Mouse (Mus musculus): ENCODE measurements around the gene Krt39. TPM values are rescaled to one million over a fixed set of nuclear protein-coding genes. Genes with fewer than 3 reads are reported as not detected.

Gene Krt39
- polyA plus RNA-seq, 1 experiment = not detected

GRCm38 (mm10) chr11:99492733-99493573 is 28.2 kb downstream of the Krt39 start, which contains the start of gene Krt23:
Gene Krt23, minus strand, starts transcription at chr11:99493137.
- H3K4me3 ChIP-seq (ENCODE audit: insufficient read depth, low read depth, low read length) = no peak within 1 kb of the TSS
- H3K27ac ChIP-seq (replicated peaks; ENCODE audit: low read depth, low read length) = no peak within 1 kb of the TSS
- H3K4me1 ChIP-seq (ENCODE audit: control insufficient read depth, insufficient read depth, insufficient read length, low read length) = peaks cover 3% of the 10 kb centered on the region; the same call in 1 of the 2 replicates

GRCm38 (mm10) chr11:99491040-99491439 is 30.1 kb downstream of the Krt39 start:
- no peak overlapping the region for H3K27ac ChIP-seq (replicated peaks; ENCODE audit: low read depth, low read length)
- peaks cover 3% of the 10 kb centered on the region; the same call in 1 of the 2 replicates for H3K4me1 ChIP-seq (ENCODE audit: control insufficient read depth, insufficient read depth, insufficient read length, low read length)
- no peak overlapping the region for H3K4me3 ChIP-seq (ENCODE audit: insufficient read depth, low read depth, low read length)

- Histone ChIP-seq H3K4me1 (ENCODE audit: control insufficient read depth, insufficient read depth, insufficient read length, low read length) (peaks cover 3% of the 10 kb centered on the region; the same call in 1 of the 2 replicates), H3K27ac (replicated peaks; ENCODE audit: low read depth, low read length) (no peak overlapping the region), H3K4me3 (ENCODE audit: insufficient read depth, low read depth, low read length) (no peak overlapping the region)
These were observed 30.5 kb downstream of the Krt39 start for GRCm38 (mm10) chr11:99490624-99491023.

- no peak overlapping the region for H3K27ac ChIP-seq (replicated peaks; ENCODE audit: low read depth, low read length)
- H3K4me3 ChIP-seq (ENCODE audit: insufficient read depth, low read depth, low read length) = no peak overlapping the region
- H3K4me1 ChIP-seq (ENCODE audit: control insufficient read depth, insufficient read depth, insufficient read length, low read length) = peaks cover 3% of the 10 kb centered on the region; the same call in 1 of the 2 replicates
These were observed 31.9 kb downstream of the Krt39 start for GRCm38 (mm10) chr11:99489233-99489632.

- Histone ChIP-seq H3K27ac (replicated peaks; ENCODE audit: low read depth, low read length) (no peak overlapping the region), H3K4me3 (ENCODE audit: insufficient read depth, low read depth, low read length) (no peak overlapping the region), H3K4me1 (ENCODE audit: control insufficient read depth, insufficient read depth, insufficient read length, low read length) (no peaks in the 10 kb centered on the region)
These were observed 46.2 kb downstream of the Krt39 start for GRCm38 (mm10) chr11:99474981-99475380.

- H3K4me1 ChIP-seq (ENCODE audit: control insufficient read depth, insufficient read depth, insufficient read length, low read length) = no peaks in the 10 kb centered on the region
- no peak overlapping the region for H3K27ac ChIP-seq (replicated peaks; ENCODE audit: low read depth, low read length)
- no peak overlapping the region for H3K4me3 ChIP-seq (ENCODE audit: insufficient read depth, low read depth, low read length)
These were observed 47.7 kb downstream of the Krt39 start for GRCm38 (mm10) chr11:99473433-99473832.

- Histone ChIP-seq H3K4me1 (ENCODE audit: control insufficient read depth, insufficient read depth, insufficient read length, low read length) (no peaks in the 10 kb centered on the region), H3K27ac (replicated peaks; ENCODE audit: low read depth, low read length) (no peak overlapping the region)
These were observed 48.7 kb downstream of the Krt39 start for GRCm38 (mm10) chr11:99472405-99472804.

GRCm38 (mm10) chr11:99471946-99472345 is 49.2 kb downstream of the Krt39 start:
- H3K4me3 ChIP-seq (ENCODE audit: insufficient read depth, low read depth, low read length) = no peak overlapping the region
- H3K27ac ChIP-seq (replicated peaks; ENCODE audit: low read depth, low read length) = no peak overlapping the region
- no peaks in the 10 kb centered on the region for H3K4me1 ChIP-seq (ENCODE audit: control insufficient read depth, insufficient read depth, insufficient read length, low read length)

More at GRCm38 (mm10) chr11:99472405-99472804, 48.7 kb downstream of the Krt39 start:
- H3K4me3 ChIP-seq (ENCODE audit: insufficient read depth, low read depth, low read length) = no peak overlapping the region

- Histone ChIP-seq H3K27ac (replicated peaks; ENCODE audit: low read depth, low read length) (no peak overlapping the region), H3K4me3 (ENCODE audit: insufficient read depth, low read depth, low read length) (no peak overlapping the region), H3K4me1 (ENCODE audit: control insufficient read depth, insufficient read depth, insufficient read length, low read length) (no peaks in the 10 kb centered on the region)
These were observed 51.9 kb downstream of the Krt39 start for GRCm38 (mm10) chr11:99469228-99469627.

- Histone ChIP-seq H3K27ac (replicated peaks; ENCODE audit: low read depth, low read length) (no peak overlapping the region), H3K4me1 (ENCODE audit: control insufficient read depth, insufficient read depth, insufficient read length, low read length) (no peaks in the 10 kb centered on the region), H3K4me3 (ENCODE audit: insufficient read depth, low read depth, low read length) (no peak overlapping the region)
These were observed 52.6 kb downstream of the Krt39 start for GRCm38 (mm10) chr11:99468566-99468965.

GRCm38 (mm10) chr11:99466316-99466715 is 54.8 kb downstream of the Krt39 start:
- H3K4me3 ChIP-seq (ENCODE audit: insufficient read depth, low read depth, low read length) = no peak overlapping the region
- no peaks in the 10 kb centered on the region for H3K4me1 ChIP-seq (ENCODE audit: control insufficient read depth, insufficient read depth, insufficient read length, low read length)
- H3K27ac ChIP-seq (replicated peaks; ENCODE audit: low read depth, low read length) = no peak overlapping the region

- H3K4me3 ChIP-seq (ENCODE audit: insufficient read depth, low read depth, low read length) = no peak overlapping the region
These were observed 56.3 kb downstream of the Krt39 start for GRCm38 (mm10) chr11:99464836-99465235.

More at GRCm38 (mm10) chr11:99464836-99465235, 56.3 kb downstream of the Krt39 start:
- Histone ChIP-seq H3K4me1 (ENCODE audit: control insufficient read depth, insufficient read depth, insufficient read length, low read length) (no peaks in the 10 kb centered on the region), H3K27ac (replicated peaks; ENCODE audit: low read depth, low read length) (no peak overlapping the region)

Other genes starting within 250 kb of the Krt39 start
- not detected in 2 replicates for gene Krt24, start 236.1 kb downstream of the Krt39 start, polyA plus RNA-seq (2012; ENCODE audit: insufficient read depth, insufficient read length, missing spikeins)
- gene Krt25, start 198.4 kb downstream of the Krt39 start, polyA plus RNA-seq (2012; ENCODE audit: insufficient read depth, insufficient read length, missing spikeins) = not detected in 2 replicates
- not detected in 2 replicates for gene Krt26, start 183.4 kb downstream of the Krt39 start, polyA plus RNA-seq (2012; ENCODE audit: insufficient read depth, insufficient read length, missing spikeins)
- gene Krt27, start 170.2 kb downstream of the Krt39 start, polyA plus RNA-seq (2012; ENCODE audit: insufficient read depth, insufficient read length, missing spikeins) = not detected in 2 replicates
- not detected in 2 replicates for gene Krt28, start 146.4 kb downstream of the Krt39 start, polyA plus RNA-seq (2012; ENCODE audit: insufficient read depth, insufficient read length, missing spikeins)
- 19.3 and 23.2 TPM in 2 replicates for gene Krt10, start 132.0 kb downstream of the Krt39 start, polyA plus RNA-seq (2012; ENCODE audit: insufficient read depth, insufficient read length, missing spikeins)
- gene Krt12, start 99.1 kb downstream of the Krt39 start, polyA plus RNA-seq (2012; ENCODE audit: insufficient read depth, insufficient read length, missing spikeins) = not detected in 2 replicates
- gene Krt20, start 83.2 kb downstream of the Krt39 start, polyA plus RNA-seq (2012; ENCODE audit: insufficient read depth, insufficient read length, missing spikeins) = not detected in 2 replicates
- gene Krt23, start 28.2 kb downstream of the Krt39 start, polyA plus RNA-seq (2012; ENCODE audit: insufficient read depth, insufficient read length, missing spikeins) = not detected in 2 replicates
- gene Krt40, start 21.8 kb upstream of the Krt39 start, polyA plus RNA-seq (2012; ENCODE audit: insufficient read depth, insufficient read length, missing spikeins) = not detected in 2 replicates
- gene Krtap3-3, start 29.5 kb upstream of the Krt39 start, polyA plus RNA-seq (2012; ENCODE audit: insufficient read depth, insufficient read length, missing spikeins) = not detected in 2 replicates
- not detected in 2 replicates for gene Krtap3-2, start 35.5 kb upstream of the Krt39 start, polyA plus RNA-seq (2012; ENCODE audit: insufficient read depth, insufficient read length, missing spikeins)
- gene Gm11939, start 38.1 kb upstream of the Krt39 start, polyA plus RNA-seq (2012; ENCODE audit: insufficient read depth, insufficient read length, missing spikeins) = not detected in 2 replicates
- not detected in 2 replicates for gene Krtap3-1, start 45.3 kb upstream of the Krt39 start, polyA plus RNA-seq (2012; ENCODE audit: insufficient read depth, insufficient read length, missing spikeins)
- gene Krtap1-5, start 59.7 kb upstream of the Krt39 start, polyA plus RNA-seq (2012; ENCODE audit: insufficient read depth, insufficient read length, missing spikeins) = not detected in 2 replicates
- gene Krtap1-4, start 62.3 kb upstream of the Krt39 start, polyA plus RNA-seq (2012; ENCODE audit: insufficient read depth, insufficient read length, missing spikeins) = not detected in 2 replicates
- not detected in 2 replicates for gene Krtap1-3, start 70.0 kb upstream of the Krt39 start, polyA plus RNA-seq (2012; ENCODE audit: insufficient read depth, insufficient read length, missing spikeins)
- gene Krtap9-3, start 76.8 kb upstream of the Krt39 start, polyA plus RNA-seq (2012; ENCODE audit: insufficient read depth, insufficient read length, missing spikeins) = not detected in 2 replicates
- gene Gm11938, start 82.0 kb upstream of the Krt39 start, polyA plus RNA-seq (2012; ENCODE audit: insufficient read depth, insufficient read length, missing spikeins) = not detected in 2 replicates
- gene Gm11937, start 88.9 kb upstream of the Krt39 start, polyA plus RNA-seq (2012; ENCODE audit: insufficient read depth, insufficient read length, missing spikeins) = not detected in 2 replicates
- gene Krtap2-4, start 93.5 kb upstream of the Krt39 start, polyA plus RNA-seq (2012; ENCODE audit: insufficient read depth, insufficient read length, missing spikeins) = not detected in 2 replicates
- gene Gm11562, start 99.1 kb upstream of the Krt39 start, polyA plus RNA-seq (2012; ENCODE audit: insufficient read depth, insufficient read length, missing spikeins) = not detected in 2 replicates
- gene Krtap4-1, start 106.9 kb upstream of the Krt39 start, polyA plus RNA-seq (2012; ENCODE audit: insufficient read depth, insufficient read length, missing spikeins) = not detected in 2 replicates
- gene Krtap4-2, start 113.7 kb upstream of the Krt39 start, polyA plus RNA-seq (2012; ENCODE audit: insufficient read depth, insufficient read length, missing spikeins) = not detected in 2 replicates
- gene Krtap4-7, start 122.8 kb upstream of the Krt39 start, polyA plus RNA-seq (2012; ENCODE audit: insufficient read depth, insufficient read length, missing spikeins) = not detected in 2 replicates
- gene Gm11555, start 128.9 kb upstream of the Krt39 start, polyA plus RNA-seq (2012; ENCODE audit: insufficient read depth, insufficient read length, missing spikeins) = not detected in 2 replicates
- gene Gm11563, start 137.6 kb upstream of the Krt39 start, polyA plus RNA-seq (2012; ENCODE audit: insufficient read depth, insufficient read length, missing spikeins) = not detected in 2 replicates
- not detected in 2 replicates for gene Krtap4-6, start 144.6 kb upstream of the Krt39 start, polyA plus RNA-seq (2012; ENCODE audit: insufficient read depth, insufficient read length, missing spikeins)
- gene Gm14190, start 169.4 kb upstream of the Krt39 start, polyA plus RNA-seq (2012; ENCODE audit: insufficient read depth, insufficient read length, missing spikeins) = not detected in 2 replicates
- not detected in 2 replicates for gene Gm14180, start 213.0 kb upstream of the Krt39 start, polyA plus RNA-seq (2012; ENCODE audit: insufficient read depth, insufficient read length, missing spikeins)